Mouse (Mus musculus) megakaryocyte, embryonic 14.5 days (primary cell): ENCODE results near the gene Zfhx3.

Experiments used
- FLI1 ChIP-seq: IDR thresholded peaks from 2 replicates; pipeline ENCODE4 v1.6.1; 2012; ENCODE audit warnings: low read length, inconsistent platforms, mixed read lengths
- GATA1 ChIP-seq: IDR thresholded peaks from 3 replicates; pipeline ENCODE4 v1.6.1; 2012; ENCODE audit warnings: mixed read lengths, low read length, inconsistent platforms, borderline replicate concordance

GRCm38 (mm10) chr8:108406716-108407494 lies 464.5 kb downstream of the Zfhx3 start:
- TF ChIP-seq GATA1 (no peak), FLI1 (no peak)
